Comparison of ENCODE assay signal across 15 mouse cellular contexts in the genomic region with DNA sequence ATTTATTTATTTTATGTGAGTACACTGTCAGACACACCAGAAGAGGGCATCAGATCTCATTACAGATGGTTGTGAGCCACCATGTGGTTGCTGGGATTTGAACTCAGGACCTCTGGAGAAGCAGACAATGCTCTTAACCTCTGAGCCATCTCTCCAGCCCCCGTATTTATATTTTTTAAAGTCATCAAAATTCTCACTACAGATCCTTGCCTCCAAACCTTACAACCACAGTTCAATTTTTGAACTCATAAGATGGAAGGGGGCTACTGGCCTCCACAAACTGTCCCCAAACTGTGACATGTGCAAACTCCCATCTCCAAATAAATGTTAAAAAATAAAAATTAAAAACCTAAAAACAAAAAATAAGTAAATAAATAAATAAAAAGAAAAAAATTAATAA. TPM values are rescaled to one million over a fixed set of nuclear protein-coding genes. Genes with fewer than 3 reads are reported as not detected.
DNase-seq lines count a peak whose midpoint lies in the region; ATAC-seq and TF ChIP-seq lines count a peak whose summit lies in the region.
"Had no signal": no experiment of that assay in that cellular context is flagged by ENCODE, and none has a peak within 500 bp of the region (broad histone marks: within the 10 kb centered on the region; RNA-seq: fewer than 3 reads in every experiment).

No protein-coding gene starts in this region.

- no peaks in the 10 kb centered on the region for H3K4me1 ChIP-seq in midbrain, embryonic 11.5 days (ENCODE audit: control insufficient read depth, insufficient read depth, low read length)
- peaks cover 7% of the 10 kb centered on the region; the same call in 1 of the 2 replicates for H3K4me1 ChIP-seq in midbrain, embryonic 13.5 days (replicated peaks)
- H3K4me1 ChIP-seq in liver, postnatal 0 days (ENCODE audit: insufficient read depth) = peaks cover 7% of the 10 kb centered on the region
- H3K4me1 ChIP-seq: embryonic facial prominence, embryonic 12.5 days had no signal

- no peaks in the 10 kb centered on the region for H3K36me3 ChIP-seq in midbrain, embryonic 11.5 days (ENCODE audit: control insufficient read depth, insufficient read depth, low read length)
- no peaks in the 10 kb centered on the region for H3K36me3 ChIP-seq in midbrain, embryonic 13.5 days
- H3K36me3 ChIP-seq in liver, postnatal 0 days (replicated peaks; ENCODE audit: insufficient read depth, low read length) = no peaks in the 10 kb centered on the region
- H3K36me3 ChIP-seq: embryonic facial prominence, embryonic 12.5 days; embryonic facial prominence, embryonic 15.5 days; forebrain, embryonic 15.5 days; heart, embryonic 10.5 days; heart, embryonic 13.5 days; hindbrain, embryonic 12.5 days; hindbrain, embryonic 15.5 days had no signal

- H3K4me3 ChIP-seq in layer of hippocampus, adult 2 months = no peak overlapping the region
- H3K4me3 ChIP-seq in midbrain, embryonic 11.5 days (ENCODE audit: low read depth, low read length) = no peak overlapping the region
- no peak overlapping the region for H3K4me3 ChIP-seq in midbrain, embryonic 13.5 days (replicated peaks)
- H3K4me3 ChIP-seq in liver, postnatal 0 days (ENCODE audit: low read depth, low read length) = no peak overlapping the region

- no peak overlapping the region for H3K9ac ChIP-seq in midbrain, embryonic 11.5 days (ENCODE audit: low read length)
- no peak overlapping the region for H3K9ac ChIP-seq in midbrain, embryonic 13.5 days (replicated peaks)
- H3K9ac ChIP-seq in liver, postnatal 0 days (replicated peaks) = no peak overlapping the region
- H3K9ac ChIP-seq: embryonic facial prominence, embryonic 12.5 days had no signal

- peak; percentile 12; the same call in 1 of the 2 replicates for TF ChIP-seq CTCF in layer of hippocampus, adult 2 months (conservative IDR thresholded peaks at IDR 0.05)
- TF ChIP-seq CTCF in liver, postnatal 0 days (IDR thresholded peaks at IDR 0.05; ENCODE audit: low read depth) = no peak

- H3K9me3 ChIP-seq in midbrain, embryonic 11.5 days (ENCODE audit: control insufficient read depth, low read length) = no peaks in the 10 kb centered on the region
- H3K9me3 ChIP-seq in midbrain, embryonic 13.5 days = no peaks in the 10 kb centered on the region
- H3K9me3 ChIP-seq in liver, postnatal 0 days (ENCODE audit: low read length) = no peaks in the 10 kb centered on the region
- H3K9me3 ChIP-seq: embryonic facial prominence, embryonic 12.5 days; embryonic facial prominence, embryonic 15.5 days; forebrain, embryonic 15.5 days; heart, embryonic 10.5 days; hindbrain, embryonic 12.5 days; hindbrain, embryonic 15.5 days had no signal

- no peaks in the 10 kb centered on the region for H3K27me3 ChIP-seq in midbrain, embryonic 11.5 days (ENCODE audit: control insufficient read depth, insufficient read depth, low read length)
- 0 out of 2 replicates have a peak, but pooled peaks cover 3% of the 10 kb centered on the region for H3K27me3 ChIP-seq in midbrain, embryonic 13.5 days
- H3K27me3 ChIP-seq in liver, postnatal 0 days (ENCODE audit: insufficient read depth, low read length) = no peaks in the 10 kb centered on the region
- H3K27me3 ChIP-seq: embryonic facial prominence, embryonic 12.5 days; embryonic facial prominence, embryonic 15.5 days; forebrain, embryonic 15.5 days; heart, embryonic 13.5 days; hindbrain, embryonic 12.5 days; hindbrain, embryonic 15.5 days had no signal

- 77% methylated on average over 1 of the region's 1 CpGs for WGBS in midbrain, embryonic 11.5 days
- 77% methylated on average over 1 of the region's 1 CpGs for WGBS in midbrain, embryonic 13.5 days
- 85% methylated on average over 1 of the region's 1 CpGs for WGBS in liver, postnatal 0 days (ENCODE audit: insufficient replicate concordance)

- no peak overlapping the region for H3K4me2 ChIP-seq in midbrain, embryonic 11.5 days
- no peak overlapping the region for H3K4me2 ChIP-seq in midbrain, embryonic 13.5 days (replicated peaks)
- peak overlapping the region; percentile 80; the same call in 1 of the 2 replicates for H3K4me2 ChIP-seq in liver, postnatal 0 days (ENCODE audit: low read depth, low read length)

- no peak for DNase-seq in layer of hippocampus, adult 2 months (ENCODE audit: low spot score in 2 of 2)
- no peak for DNase-seq in layer of hippocampus, postnatal 14 days (ENCODE audit: low spot score in 2 of 2)
- DNase-seq in midbrain, embryonic 11.5 days (ENCODE audit: low spot score, missing footprints) = peak; percentile 56
- DNase-seq in liver, postnatal 0 days = no peak
- no peak for DNase-seq in frontal cortex, postnatal 36 days (ENCODE audit: low spot score in 2 of 2)
- DNase-seq: gastrocnemius, postnatal 10 days had no signal

- no peak for ATAC-seq in midbrain, embryonic 11.5 days (ENCODE audit: low FRiP score)
- ATAC-seq in midbrain, embryonic 13.5 days = no peak
- ATAC-seq in liver, postnatal 0 days = no peak

- H3K27ac ChIP-seq in layer of hippocampus, adult 2 months = no peak overlapping the region
- H3K27ac ChIP-seq in midbrain, embryonic 11.5 days (ENCODE audit: low read depth, low read length) = no peak overlapping the region
- no peak overlapping the region for H3K27ac ChIP-seq in midbrain, embryonic 13.5 days
- no peak overlapping the region for H3K27ac ChIP-seq in liver, postnatal 0 days (ENCODE audit: low read depth)
- H3K27ac ChIP-seq: embryonic facial prominence, embryonic 12.5 days; heart, adult 2 months; heart, embryonic 10.5 days; heart, embryonic 13.5 days; hindbrain, embryonic 12.5 days had no signal

- TF ChIP-seq EP300 in liver, postnatal 0 days (IDR thresholded peaks at IDR 0.05; ENCODE audit: low read depth) = no peak

RNA-seq across cellular contexts. Expression of a gene that starts 9.7 kb away (rescaled TPM):
- 10 to 100 TPM; 28.4 to 34.9 TPM for total RNA-seq in layer of hippocampus, adult 2 months (2021)
- total RNA-seq in layer of hippocampus, postnatal 14 days (2021) = 10 to 100 TPM; 27.5 to 27.7 TPM
- polyA plus RNA-seq in midbrain, embryonic 11.5 days (2014; fragmentation: Nextera tagmentation; extraction: Ambion mirVana) = 59.1 and 63.1 TPM in 2 replicates
- polyA plus RNA-seq in midbrain, embryonic 13.5 days (2015; fragmentation: Nextera tagmentation; extraction: Ambion mirVana) = 70.3 and 77.4 TPM in 2 replicates
- 35.4 and 37.6 TPM in 2 replicates for polyA plus RNA-seq in liver, postnatal 0 days (2015; fragmentation: Nextera tagmentation; extraction: Ambion mirVana)

RNA-seq across cellular contexts. Expression of a gene that starts 19.4 kb away (rescaled TPM):
- 100 to 1,000 TPM; 120 to 122 TPM for total RNA-seq in layer of hippocampus, adult 2 months (2021)
- total RNA-seq in layer of hippocampus, postnatal 14 days (2021) = 100 to 1,000 TPM; 135 to 137 TPM
- polyA plus RNA-seq in midbrain, embryonic 11.5 days (2014; fragmentation: Nextera tagmentation; extraction: Ambion mirVana) = 60.0 and 63.3 TPM in 2 replicates
- 65.8 and 76.4 TPM in 2 replicates for polyA plus RNA-seq in midbrain, embryonic 13.5 days (2015; fragmentation: Nextera tagmentation; extraction: Ambion mirVana)
- polyA plus RNA-seq in liver, postnatal 0 days (2015; fragmentation: Nextera tagmentation; extraction: Ambion mirVana) = 11.0 and 11.4 TPM in 2 replicates

RNA-seq across cellular contexts. Expression of a gene that starts 34.4 kb away (rescaled TPM):
- total RNA-seq in layer of hippocampus, adult 2 months (2021) = 10 to 100 TPM; 48.3 to 48.4 TPM
- total RNA-seq in layer of hippocampus, postnatal 14 days (2021) = 10 to 100 TPM; 35.6 to 36.5 TPM
- polyA plus RNA-seq in midbrain, embryonic 11.5 days (2014; fragmentation: Nextera tagmentation; extraction: Ambion mirVana) = 2.6 and 3.2 TPM in 2 replicates
- 8.9 and 9.6 TPM in 2 replicates for polyA plus RNA-seq in midbrain, embryonic 13.5 days (2015; fragmentation: Nextera tagmentation; extraction: Ambion mirVana)
- polyA plus RNA-seq in liver, postnatal 0 days (2015; fragmentation: Nextera tagmentation; extraction: Ambion mirVana) = 2.2 and 2.9 TPM in 2 replicates
